Mouse (Mus musculus) lung, embryonic 14.5 days (tissue): ENCODE measurements around the gene Ifit2. TPM values are rescaled to one million over a fixed set of nuclear protein-coding genes. Genes with fewer than 3 reads are reported as not detected.

ENCODE experiments used
- ATAC-seq: fragments of 200-750 bp; cut with Nextera tagmentation; 2 replicates; pipeline ENCODE4 v1.8.0; 2017; ENCODE audit warnings: mild to moderate bottlenecking, moderate TSS enrichment, moderate library complexity; ENCODE audit not compliant: insufficient read depth
- DNase-seq: peaks from one replicate; pipeline ENCODE4 v3.0.0-alpha.2; 2015
- H3K27ac ChIP-seq: fragments of 300-500 bp; sonication (generic); 2 replicates; pipeline ENCODE4 v1.5.1; 2014; ENCODE audit warnings: low read depth, mild to moderate bottlenecking, moderate library complexity
- H3K27me3 ChIP-seq: fragments of 300-500 bp; sonication (generic); 2 replicates; pipeline ENCODE4 v1.6.1; 2014; ENCODE audit warnings: low read length, control low read depth; ENCODE audit not compliant: insufficient read depth
- H3K36me3 ChIP-seq: fragments of 300-500 bp; sonication (generic); 2 replicates; pipeline ENCODE4 v1.6.1; 2014; ENCODE audit warnings: control low read depth; ENCODE audit not compliant: insufficient read depth
- H3K4me1 ChIP-seq: fragments of 300-500 bp; sonication (generic); 2 replicates; pipeline ENCODE4 v1.6.1; 2014; ENCODE audit warnings: antibody characterized with exemption, control low read depth; ENCODE audit not compliant: insufficient read depth
- H3K4me2 ChIP-seq: fragments of 300-500 bp; sonication (generic); 2 replicates; pipeline ENCODE4 v1.6.1; 2014; ENCODE audit warnings: mild to moderate bottlenecking
- H3K4me3 ChIP-seq: fragments of 300-500 bp; sonication (generic); 2 replicates; pipeline ENCODE4 v1.5.1; 2014; ENCODE audit warnings: low read depth, low read length
- H3K9ac ChIP-seq: fragments of 300-500 bp; sonication (generic); 2 replicates; pipeline ENCODE4 v1.6.1; 2014
- H3K9me3 ChIP-seq: fragments of 300-500 bp; sonication (generic); 2 replicates; pipeline ENCODE4 v1.6.1; 2016; ENCODE audit warnings: low read depth, low read length, control low read depth
- CTCF ChIP-seq: IDR thresholded peaks from 2 replicates; pipeline ENCODE4 v1.5.1; 2016; ENCODE audit warnings: antibody characterized with exemption, low read depth
- WGBS: fragments of 180-500 bp; shearing (Covaris S2); extraction: QIAGEN DNeasy Blood & Tissue Kit; methylation state at CpG from one replicate; pipeline ENCODE4 v1.1.7; 2014; 5-methylcytosine and 5-hydroxymethylcytosine counted together
- polyA plus RNA-seq: library from polyadenylated mRNA; unstranded; fragments of >200 nt; fragmentation: Nextera tagmentation; extraction: Ambion mirVana; gene quantifications from 2 replicates; pipeline ENCODE4 v1.2.1, GENCODE M21; 2014

The Ifit2 gene
- polyA plus RNA-seq, 1 experiment from 2014 or later = 15.5 TPM

- Histone ChIP-seq H3K27ac (no peak overlapping the region), H3K9me3 (no peaks in the 10 kb centered on the region), H3K4me2 (no peak overlapping the region), H3K9ac (no peak overlapping the region), H3K4me3 (no peak overlapping the region), H3K4me1 (peaks cover 10% of the 10 kb centered on the region; the same call in 1 of the 2 replicates), H3K27me3 (no peaks in the 10 kb centered on the region), H3K36me3 (no peaks in the 10 kb centered on the region)
- TF ChIP-seq CTCF = no peak
- no peak for ATAC-seq
- DNase-seq = no peak
- 71% methylated on average over 3 of the region's 3 CpGs for WGBS
Observed at GRCm38 (mm10) chr19:34556621-34557020, 6.1 kb downstream of the Ifit2 start.

DNA sequence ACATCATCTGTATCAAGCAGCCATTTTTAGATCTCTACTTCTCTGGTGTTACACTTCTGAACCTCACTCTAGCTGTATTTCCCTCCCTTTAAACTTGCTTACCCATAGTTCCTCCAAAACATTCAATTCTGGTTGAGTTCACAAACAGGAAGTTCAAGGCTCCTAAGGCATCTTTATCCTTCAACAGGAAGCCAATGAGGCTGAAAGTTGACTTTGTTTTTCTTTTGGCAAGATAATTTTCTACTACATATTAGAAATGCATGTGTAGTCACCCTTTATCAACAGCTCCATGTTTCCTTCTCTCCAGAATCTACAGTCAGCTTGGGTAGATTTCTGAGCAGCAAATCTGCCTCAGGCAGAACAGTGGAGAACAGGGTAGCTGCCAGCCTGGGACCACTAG, 12.1 kb downstream of the Ifit2 start:
- TF ChIP-seq CTCF = no peak
- no peak overlapping the region for H3K4me2 ChIP-seq
- DNase-seq (no peak), ATAC-seq (no peak)
- no peaks in the 10 kb centered on the region for H3K4me1 ChIP-seq
- H3K36me3 ChIP-seq = no peaks in the 10 kb centered on the region
- H3K9ac ChIP-seq = no peak overlapping the region
- no peak overlapping the region for H3K4me3 ChIP-seq
- H3K9me3 ChIP-seq = no peaks in the 10 kb centered on the region
- H3K27ac ChIP-seq = no peak overlapping the region
- no peaks in the 10 kb centered on the region for H3K27me3 ChIP-seq

- no peak overlapping the region for H3K4me3 ChIP-seq
- no peak overlapping the region for H3K4me2 ChIP-seq
- 100% methylated on average over 1 of the region's 1 CpGs for WGBS
- no peak for ATAC-seq
- no peaks in the 10 kb centered on the region for H3K36me3 ChIP-seq
- H3K9ac ChIP-seq = no peak overlapping the region
- DNase-seq = no peak
- TF ChIP-seq CTCF = no peak
- no peaks in the 10 kb centered on the region for H3K9me3 ChIP-seq
- no peak overlapping the region for H3K27ac ChIP-seq
- H3K4me1 ChIP-seq = no peaks in the 10 kb centered on the region
- H3K27me3 ChIP-seq = no peaks in the 10 kb centered on the region
Observed at GRCm38 (mm10) chr19:34566178-34566784, 15.8 kb downstream of the Ifit2 start.

- ATAC-seq = no peak
- no peak overlapping the region for H3K4me3 ChIP-seq
- no peak for TF ChIP-seq CTCF
- 51% methylated on average over 7 of the region's 7 CpGs for WGBS
- peaks cover 6% of the 10 kb centered on the region for H3K36me3 ChIP-seq
- no peak overlapping the region for H3K4me2 ChIP-seq
- H3K9ac ChIP-seq = no peak overlapping the region
- DNase-seq = no peak
- no peaks in the 10 kb centered on the region for H3K4me1 ChIP-seq
- H3K27me3 ChIP-seq = no peaks in the 10 kb centered on the region
- H3K9me3 ChIP-seq = no peaks in the 10 kb centered on the region
- H3K27ac ChIP-seq = no peak overlapping the region
Observed at GRCm38 (mm10) chr19:34568988-34569895, 18.7 kb downstream of the Ifit2 start.

GRCm38 (mm10) chr19:34569896-34570476, 19.5 kb downstream of the Ifit2 start:
- no peak overlapping the region for H3K4me2 ChIP-seq
- H3K36me3 ChIP-seq = peaks cover 6% of the 10 kb centered on the region
- H3K4me1 ChIP-seq = no peaks in the 10 kb centered on the region
- ATAC-seq = no peak
- H3K27me3 ChIP-seq = no peaks in the 10 kb centered on the region
- no peak overlapping the region for H3K9ac ChIP-seq
- no peak overlapping the region for H3K4me3 ChIP-seq
- WGBS = 69% methylated on average over 4 of the region's 4 CpGs
- H3K9me3 ChIP-seq = no peaks in the 10 kb centered on the region
- no peak for TF ChIP-seq CTCF
- DNase-seq = no peak
- H3K27ac ChIP-seq = no peak overlapping the region

DNA sequence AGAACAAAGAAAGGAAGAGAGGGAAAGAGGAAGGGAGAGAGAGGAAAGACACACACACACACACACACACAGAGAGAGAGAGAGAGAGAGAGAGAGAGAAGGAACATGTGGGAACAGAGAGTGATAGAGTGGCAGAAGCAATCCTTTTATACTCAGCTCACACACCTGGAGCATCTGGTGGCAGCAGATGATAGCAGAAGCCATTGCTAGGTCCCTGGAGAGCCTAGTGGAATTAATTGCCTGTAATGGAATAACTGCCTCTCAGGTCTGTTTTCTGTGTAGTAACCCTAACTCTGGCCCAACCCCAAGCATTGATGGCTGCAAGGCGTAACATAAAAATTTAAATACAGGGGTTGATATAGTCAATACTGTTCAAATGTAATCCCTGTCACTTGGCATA, 20.6 kb downstream of the Ifit2 start:
- Histone ChIP-seq H3K27me3 (no peaks in the 10 kb centered on the region), H3K9ac (no peak overlapping the region), H3K36me3 (peaks cover 6% of the 10 kb centered on the region), H3K4me3 (no peak overlapping the region), H3K27ac (no peak overlapping the region), H3K9me3 (no peaks in the 10 kb centered on the region), H3K4me2 (no peak overlapping the region), H3K4me1 (no peaks in the 10 kb centered on the region)
- WGBS = 89% methylated on average over 1 of the region's 1 CpGs
- DNase-seq (no peak), ATAC-seq (no peak)
- no peak for TF ChIP-seq CTCF

GRCm38 (mm10) chr19:34573650-34574049, 23.2 kb downstream of the Ifit2 start:
- 92% methylated on average over 5 of the region's 5 CpGs for WGBS
- no peak overlapping the region for H3K27ac ChIP-seq
- ATAC-seq = no peak
- H3K9me3 ChIP-seq = no peaks in the 10 kb centered on the region
- H3K9ac ChIP-seq = no peak overlapping the region
- no peaks in the 10 kb centered on the region for H3K4me1 ChIP-seq
- H3K4me2 ChIP-seq = no peak overlapping the region
- DNase-seq = no peak
- TF ChIP-seq CTCF = no peak
- H3K4me3 ChIP-seq = no peak overlapping the region
- peaks cover 6% of the 10 kb centered on the region for H3K36me3 ChIP-seq
- no peaks in the 10 kb centered on the region for H3K27me3 ChIP-seq
